ENCODE assay signal across 8 mouse cellular contexts in the genomic region with DNA sequence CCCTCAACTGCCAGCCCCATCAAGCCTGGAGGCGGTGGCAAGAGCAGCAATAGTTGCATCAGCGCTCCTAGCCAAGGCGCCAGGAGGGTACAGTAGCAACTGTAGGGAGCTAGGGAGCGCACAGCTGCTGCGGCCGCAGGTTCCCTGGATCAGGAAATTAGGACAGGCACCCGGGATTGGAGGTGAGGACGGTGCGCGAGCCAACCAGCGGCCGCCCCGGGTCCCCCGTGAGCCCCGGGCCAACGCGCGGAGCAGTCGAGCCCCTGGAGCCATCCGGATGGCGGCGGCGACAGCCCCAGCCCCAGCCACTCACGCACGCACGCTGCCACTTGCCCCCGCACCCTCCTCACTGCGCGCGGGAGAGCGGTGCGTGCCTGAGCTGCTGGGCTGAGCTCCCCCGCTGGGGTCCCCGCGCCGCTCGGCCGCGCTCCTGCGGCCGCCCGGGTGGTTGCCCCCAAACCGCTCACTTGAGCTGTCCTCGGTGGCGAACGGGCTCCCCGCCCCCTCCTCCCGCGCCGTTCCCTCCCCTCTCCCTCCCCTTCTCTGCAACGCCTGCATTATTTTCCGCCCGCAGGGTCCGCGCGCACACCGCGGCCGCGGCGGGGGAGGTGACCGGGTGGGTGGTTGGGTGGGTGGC. TPM values are rescaled to one million over a fixed set of nuclear protein-coding genes. Genes with fewer than 3 reads are reported as not detected.
DNase-seq lines count a peak whose midpoint lies in the region; ATAC-seq and TF ChIP-seq lines count a peak whose summit lies in the region.
"Had no signal": no experiment of that assay in that cellular context is flagged by ENCODE, and none has a peak within 500 bp of the region (broad histone marks: within the 10 kb centered on the region; RNA-seq: fewer than 3 reads in every experiment).

No protein-coding gene starts in this region.

- H3K4me3 ChIP-seq in brown adipose tissue, adult 24 weeks (ENCODE audit: insufficient read depth, low read depth, low read length) = peak overlapping the region; percentile 64
- H3K4me3 ChIP-seq in embryonic facial prominence, embryonic 13.5 days = peak overlapping the region; percentile 61
- H3K4me3 ChIP-seq in heart, adult 2 months = peak overlapping the region; percentile 67
- H3K4me3 ChIP-seq in limb, embryonic 12.5 days (replicated peaks) = peak overlapping the region; percentile 67
- peak overlapping the region; percentile 78 for H3K4me3 ChIP-seq in midbrain, embryonic 15.5 days
- H3K4me3 ChIP-seq in stomach, postnatal 0 days (ENCODE audit: low read depth, low read length) = peak overlapping the region; percentile 67

- H3K27me3 ChIP-seq in embryonic facial prominence, embryonic 13.5 days = peaks cover 16% of the 10 kb centered on the region
- H3K27me3 ChIP-seq in heart, adult 2 months (ENCODE audit: control insufficient read depth, insufficient read depth, low read length) = no peaks in the 10 kb centered on the region
- H3K27me3 ChIP-seq in limb, embryonic 12.5 days = peaks cover 33% of the 10 kb centered on the region
- H3K27me3 ChIP-seq in midbrain, embryonic 15.5 days (replicated peaks) = no peaks in the 10 kb centered on the region
- no peaks in the 10 kb centered on the region for H3K27me3 ChIP-seq in stomach, postnatal 0 days (ENCODE audit: control insufficient read depth, insufficient read depth, low read length)

- H3K36me3 ChIP-seq in embryonic facial prominence, embryonic 13.5 days = no peaks in the 10 kb centered on the region
- peaks cover 6% of the 10 kb centered on the region for H3K36me3 ChIP-seq in heart, adult 2 months (ENCODE audit: control insufficient read depth, insufficient read depth, low read length)
- H3K36me3 ChIP-seq in limb, embryonic 12.5 days = no peaks in the 10 kb centered on the region
- H3K36me3 ChIP-seq in midbrain, embryonic 15.5 days (replicated peaks) = no peaks in the 10 kb centered on the region
- H3K36me3 ChIP-seq in stomach, postnatal 0 days (ENCODE audit: control insufficient read depth, insufficient read depth, low read length) = no peaks in the 10 kb centered on the region

- TF ChIP-seq EP300 in heart, adult 2 months (IDR thresholded peaks at IDR 0.05; ENCODE audit: insufficient read depth, low read depth, low read length) = no peak
- no peak for TF ChIP-seq EP300 in stomach, postnatal 0 days (optimal IDR thresholded peaks at IDR 0.05)

- H3K9ac ChIP-seq in embryonic facial prominence, embryonic 13.5 days = peak overlapping the region; percentile 75
- peak overlapping the region; percentile 77 for H3K9ac ChIP-seq in heart, adult 2 months (ENCODE audit: low read depth, low read length)
- H3K9ac ChIP-seq in limb, embryonic 12.5 days (replicated peaks) = peak overlapping the region; percentile 75
- peak overlapping the region; percentile 89 for H3K9ac ChIP-seq in midbrain, embryonic 15.5 days
- peak overlapping the region; percentile 70 for H3K9ac ChIP-seq in stomach, postnatal 0 days (ENCODE audit: low read length)

- intact Hi-C loops in heart, adult 2 months (cut with DNase I) = loop anchor here (5.0 to 10.0 kb wide), 3 partner anchors 115 to 198 kb away; no protein-coding TSS in a partner anchor

- TF ChIP-seq POLR2A in heart, adult 2 months (IDR thresholded peaks at IDR 0.05; ENCODE audit: insufficient read depth, low read depth, low read length) = peak; percentile 42; the same call in 1 of the 2 replicates

- TF ChIP-seq CTCF in heart, adult 2 months (IDR thresholded peaks at IDR 0.05) = peak; percentile 62
- TF ChIP-seq CTCF in stomach, postnatal 0 days (IDR thresholded peaks at IDR 0.05; ENCODE audit: low read depth) = peak; percentile 69

- peak overlapping the region; percentile 94 for H3K4me2 ChIP-seq in embryonic facial prominence, embryonic 13.5 days
- H3K4me2 ChIP-seq in limb, embryonic 12.5 days = peak overlapping the region; percentile 95
- peak overlapping the region; percentile 95 for H3K4me2 ChIP-seq in midbrain, embryonic 15.5 days
- peak overlapping the region; percentile 92 for H3K4me2 ChIP-seq in stomach, postnatal 0 days (replicated peaks; ENCODE audit: low read depth)

- H3K79me2 ChIP-seq in heart, adult 2 months (replicated peaks; ENCODE audit: control insufficient read depth, insufficient read depth, low read length) = no peaks in the 10 kb centered on the region

- H3K27ac ChIP-seq in brown adipose tissue, adult 24 weeks (replicated peaks; ENCODE audit: low read depth, low read length) = peak overlapping the region; percentile 38
- H3K27ac ChIP-seq in embryonic facial prominence, embryonic 13.5 days = peak overlapping the region; percentile 83
- H3K27ac ChIP-seq in heart, adult 2 months = peak overlapping the region; percentile 87
- H3K27ac ChIP-seq in limb, embryonic 12.5 days = 0 out of 2 replicates have a peak overlapping the region, but pooled peaks have one; percentile 17
- peak overlapping the region; percentile 96 for H3K27ac ChIP-seq in midbrain, embryonic 15.5 days
- H3K27ac ChIP-seq in stomach, postnatal 0 days (replicated peaks) = peak overlapping the region; percentile 41
- H3K27ac ChIP-seq: macrophage had no signal

- no peaks in the 10 kb centered on the region for H3K9me3 ChIP-seq in embryonic facial prominence, embryonic 13.5 days
- H3K9me3 ChIP-seq in limb, embryonic 12.5 days = no peaks in the 10 kb centered on the region
- H3K9me3 ChIP-seq in midbrain, embryonic 15.5 days = no peaks in the 10 kb centered on the region
- no peaks in the 10 kb centered on the region for H3K9me3 ChIP-seq in stomach, postnatal 0 days (ENCODE audit: control insufficient read depth, low read length)

- ATAC-seq in embryonic facial prominence, embryonic 13.5 days (ENCODE audit: insufficient number of reproducible peaks, insufficient read depth, low FRiP score, low TSS enrichment, low read depth) = peak; percentile 71
- peak; percentile 69 for ATAC-seq in limb, embryonic 12.5 days (ENCODE audit: insufficient number of reproducible peaks, insufficient read depth, low FRiP score, low TSS enrichment, low read depth)
- ATAC-seq in midbrain, embryonic 15.5 days (replicated peaks) = peak; percentile 82
- peak; percentile 90 for ATAC-seq in stomach, postnatal 0 days (ENCODE audit: low FRiP score, low TSS enrichment)

- H3K4me1 ChIP-seq in brown adipose tissue, adult 24 weeks (ENCODE audit: control insufficient read depth, insufficient read depth, insufficient read length, low read length) = 0 out of 2 replicates have a peak, but pooled peaks cover 3% of the 10 kb centered on the region
- peaks cover 20% of the 10 kb centered on the region for H3K4me1 ChIP-seq in embryonic facial prominence, embryonic 13.5 days
- peaks cover 2% of the 10 kb centered on the region; the same call in 1 of the 2 replicates for H3K4me1 ChIP-seq in heart, adult 2 months (ENCODE audit: control insufficient read depth, insufficient read depth, low read length)
- H3K4me1 ChIP-seq in limb, embryonic 12.5 days (replicated peaks) = peaks cover 14% of the 10 kb centered on the region; the same call in 1 of the 2 replicates
- peaks cover 46% of the 10 kb centered on the region for H3K4me1 ChIP-seq in midbrain, embryonic 15.5 days
- H3K4me1 ChIP-seq in stomach, postnatal 0 days (replicated peaks; ENCODE audit: control insufficient read depth, insufficient read depth) = no peaks in the 10 kb centered on the region

- peak; percentile 72 to 77 for DNase-seq in heart, adult 2 months
- DNase-seq in kidney, adult 8-10 months = peak; percentile 71 to 75
- peak; percentile 83 for DNase-seq in stomach, postnatal 0 days (ENCODE audit: low spot score)

- 0% methylated on average over 57 of the region's 62 CpGs for WGBS in embryonic facial prominence, embryonic 13.5 days
- 2% methylated on average over 60 of the region's 62 CpGs for WGBS in heart, adult 2 months
- under 1% methylated on average over 61 of the region's 62 CpGs for WGBS in limb, embryonic 12.5 days
- WGBS in midbrain, embryonic 15.5 days = under 1% methylated on average over 56 of the region's 62 CpGs
- under 1% methylated on average over 51 of the region's 62 CpGs for WGBS in stomach, postnatal 0 days

RNA-seq across cellular contexts. Expression of a gene that starts 0.6 kb away (rescaled TPM):
- 60.6 and 66.9 TPM in 2 replicates for polyA plus RNA-seq in brown adipose tissue, adult 24 weeks (2012; ENCODE audit: insufficient read depth, insufficient read length, missing spikeins)
- polyA plus RNA-seq in embryonic facial prominence, embryonic 13.5 days (2015; fragmentation: Nextera tagmentation; extraction: Ambion mirVana) = 14.2 and 17.3 TPM in 2 replicates
- 100 to 1,000 TPM; 211 to 261 TPM for total RNA-seq in heart, adult 2 months (2021)
- 72.6 and 125 TPM in 2 replicates for polyA plus RNA-seq in heart, adult 2 months (2012; rRNA removed)
- polyA plus RNA-seq in limb, embryonic 12.5 days (2016; fragmentation: Nextera tagmentation; extraction: Ambion mirVana) = 3.4 and 3.8 TPM in 2 replicates
- polyA plus RNA-seq in midbrain, embryonic 15.5 days (2015; fragmentation: Nextera tagmentation; extraction: Ambion mirVana) = 36.4 and 38.3 TPM in 2 replicates
- 6.0 and 6.7 TPM in 2 replicates for polyA plus RNA-seq in stomach, postnatal 0 days (2015; fragmentation: Nextera tagmentation; extraction: Ambion mirVana)

Comparison
In these comparisons a context has a peak if more than half of its experiments do, and no peak if none do; other contexts are left out.
1. Peak in every context shown above with its lines: DNase-seq, ATAC-seq, H3K4me3 ChIP-seq and H3K27ac ChIP-seq.
2. H3K27ac ChIP-seq: peak in every context shown above with its lines; median percentile 96 in midbrain, embryonic 15.5 days; 87 in heart, adult 2 months; 83 in embryonic facial prominence, embryonic 13.5 days; 41 in stomach, postnatal 0 days; 38 in brown adipose tissue, adult 24 weeks; 17 in limb, embryonic 12.5 days.